Mouse (Mus musculus) midbrain, embryonic 16.5 days (tissue): ENCODE data around the gene AC124502.3. TPM values are rescaled to one million over a fixed set of nuclear protein-coding genes. Genes with fewer than 3 reads are reported as not detected.
"Not testable (repeated sequence)": the region's sequence is repeated elsewhere in the genome, so short reads cannot be mapped to it uniquely, and the experiment has no call there.

Source experiments
- ATAC-seq: fragments of 200-750 bp; cut with Nextera tagmentation; 2 replicates; pipeline ENCODE4 v1.8.0; 2017; ENCODE audit warnings: moderate TSS enrichment
- H3K27ac ChIP-seq: fragments of 300-500 bp; sonication (generic); 2 replicates; pipeline ENCODE4 v1.5.1; 2014; ENCODE audit warnings: mild to moderate bottlenecking, low read length, mixed read lengths
- H3K27me3 ChIP-seq: fragments of 300-500 bp; sonication (generic); 2 replicates; pipeline ENCODE4 v1.6.1; 2014; ENCODE audit warnings: low read depth, low read length, mixed read lengths; ENCODE audit not compliant: control insufficient read depth, insufficient read depth
- H3K36me3 ChIP-seq: fragments of 300-500 bp; sonication (generic); 2 replicates; pipeline ENCODE4 v1.6.1; 2014; ENCODE audit warnings: mild to moderate bottlenecking, low read length, moderate library complexity, mixed read lengths; ENCODE audit not compliant: control insufficient read depth, insufficient read depth
- H3K4me1 ChIP-seq: fragments of 300-500 bp; sonication (generic); 2 replicates; pipeline ENCODE4 v1.6.1; 2014; ENCODE audit warnings: mild to moderate bottlenecking, low read length, mixed read lengths; ENCODE audit not compliant: control insufficient read depth, insufficient read depth
- H3K4me2 ChIP-seq: fragments of 300-500 bp; sonication (generic); 2 replicates; pipeline ENCODE4 v1.6.1; 2014; ENCODE audit warnings: mild to moderate bottlenecking, low read length, mixed read lengths
- H3K4me3 ChIP-seq: fragments of 300-500 bp; sonication (generic); 2 replicates; pipeline ENCODE4 v1.5.1; 2014; ENCODE audit warnings: low read depth, mild to moderate bottlenecking, low read length, moderate library complexity, mixed read lengths
- H3K9ac ChIP-seq: fragments of 300-500 bp; sonication (generic); 2 replicates; pipeline ENCODE4 v1.6.1; 2014; ENCODE audit warnings: low read depth, low read length, mixed read lengths
- H3K9me3 ChIP-seq: fragments of 300-500 bp; sonication (generic); replicated peaks from 2 replicates; pipeline ENCODE4 v1.6.1; 2014; ENCODE audit warnings: mild to moderate bottlenecking, low read length, mixed read lengths; ENCODE audit not compliant: control insufficient read depth, poor library complexity, severe bottlenecking
- WGBS: fragments of 180-500 bp; shearing (Covaris S2); extraction: QIAGEN DNeasy Blood & Tissue Kit; methylation state at CpG from one replicate; pipeline ENCODE4 v1.1.7; 2014; 5-methylcytosine and 5-hydroxymethylcytosine counted together
- polyA plus RNA-seq: library from polyadenylated mRNA; unstranded; fragments of >200 nt; fragmentation: Nextera tagmentation; extraction: Ambion mirVana; gene quantifications from 2 replicates; pipeline ENCODE4 v1.2.1, GENCODE M21; 2015

The AC124502.3 gene
- polyA plus RNA-seq, 1 experiment from 2014 or later: 2.9 TPM

GRCm38 (mm10) chr19:5083961-5084833 is 45.5 kb downstream of the AC124502.3 start:
- H3K4me1 ChIP-seq: peaks cover 14% of the 10 kb centered on the region
- H3K4me2 ChIP-seq: peak overlapping the region; percentile 78
- peak overlapping the region; percentile 70 for H3K4me3 ChIP-seq
- no peaks in the 10 kb centered on the region for H3K9me3 ChIP-seq
- H3K9ac ChIP-seq: peak overlapping the region; percentile 87
- H3K27me3 ChIP-seq: peaks cover 47% of the 10 kb centered on the region
- 72% methylated on average over 3 of the region's 3 CpGs for WGBS
- ATAC-seq: no peak
- peak overlapping the region; percentile 32; the same call in 1 of the 2 replicates for H3K27ac ChIP-seq
- H3K36me3 ChIP-seq: peaks cover 5% of the 10 kb centered on the region; the same call in 1 of the 2 replicates

GRCm38 (mm10) chr19:5084834-5085144 is 46.1 kb downstream of the AC124502.3 start:
- Histone ChIP-seq H3K9me3 (no peaks in the 10 kb centered on the region), H3K27me3 (peaks cover 47% of the 10 kb centered on the region), H3K27ac (peak overlapping the region; percentile 32), H3K9ac (peak overlapping the region; percentile 87), H3K36me3 (peaks cover 5% of the 10 kb centered on the region; the same call in 1 of the 2 replicates), H3K4me1 (peaks cover 19% of the 10 kb centered on the region), H3K4me2 (peak overlapping the region; percentile 78), H3K4me3 (peak overlapping the region; percentile 70)
- no peak for ATAC-seq
- 7% methylated on average over 15 of the region's 15 CpGs for WGBS

GRCm38 (mm10) chr19:5085145-5085863 is 46.6 kb downstream of the AC124502.3 start, which contains the start of gene Tmem151a:
Gene Tmem151a, minus strand, starts transcription at chr19:5085531.
- WGBS: under 1% methylated on average over 67 of the region's 69 CpGs
- H3K9ac ChIP-seq: peak within 1 kb of the TSS; percentile 87
- peaks cover 19% of the 10 kb centered on the region for H3K4me1 ChIP-seq
- peaks cover 5% of the 10 kb centered on the region; the same call in 1 of the 2 replicates for H3K36me3 ChIP-seq
- peak within 1 kb of the TSS; percentile 70 for H3K4me3 ChIP-seq
- peaks cover 41% of the 10 kb centered on the region for H3K27me3 ChIP-seq
- no peak for ATAC-seq
- H3K27ac ChIP-seq: peak within 1 kb of the TSS; percentile 32
- no peaks in the 10 kb centered on the region for H3K9me3 ChIP-seq
- H3K4me2 ChIP-seq: peak within 1 kb of the TSS; percentile 78

GRCm38 (mm10) chr19:5086533-5086932 is 47.8 kb downstream of the AC124502.3 start:
- not testable (repeated sequence) for H3K36me3 ChIP-seq, H3K4me2 ChIP-seq, H3K27ac ChIP-seq, H3K9ac ChIP-seq, H3K9me3 ChIP-seq, H3K4me3 ChIP-seq, ATAC-seq
- Histone ChIP-seq H3K4me1 (peaks cover 19% of the 10 kb centered on the region), H3K27me3 (peaks cover 29% of the 10 kb centered on the region)
- WGBS: 53% methylated on average over 4 of the region's 4 CpGs

- WGBS: under 1% methylated on average over 58 of the region's 58 CpGs
- peak within 1 kb of the TSS; percentile 52 for H3K4me3 ChIP-seq
Measured at GRCm38 (mm10) chr19:5087884-5088728, 49.4 kb downstream of the AC124502.3 start, which contains the start of gene Yif1a. Gene Yif1a, plus strand, starts transcription at chr19:5088538.

GRCm38 (mm10) chr19:5089324-5089723 is 50.6 kb downstream of the AC124502.3 start:
- 87% methylated on average over 4 of the region's 4 CpGs for WGBS
- H3K27me3 ChIP-seq: peaks cover 5% of the 10 kb centered on the region
- H3K4me2 ChIP-seq: peak overlapping the region; percentile 69
- no peak overlapping the region for H3K27ac ChIP-seq
- ATAC-seq: no peak
- peaks cover 19% of the 10 kb centered on the region for H3K36me3 ChIP-seq
- H3K4me3 ChIP-seq: peak overlapping the region; percentile 52
- H3K9ac ChIP-seq: peak overlapping the region; percentile 68
- H3K4me1 ChIP-seq: peaks cover 28% of the 10 kb centered on the region
- no peaks in the 10 kb centered on the region for H3K9me3 ChIP-seq

More at GRCm38 (mm10) chr19:5087884-5088728, 49.4 kb downstream of the AC124502.3 start, which contains the start of gene Yif1a:
- Histone ChIP-seq H3K4me1 (peaks cover 19% of the 10 kb centered on the region), H3K27ac (peak within 1 kb of the TSS; percentile 90), H3K9ac (peak within 1 kb of the TSS; percentile 71), H3K9me3 (no peaks in the 10 kb centered on the region), H3K4me2 (peak within 1 kb of the TSS; percentile 75), H3K27me3 (peaks cover 13% of the 10 kb centered on the region), H3K36me3 (peaks cover 12% of the 10 kb centered on the region)
- ATAC-seq: peak; percentile 94

GRCm38 (mm10) chr19:5092083-5092482 is 53.4 kb downstream of the AC124502.3 start:
- Histone ChIP-seq H3K4me2 (no peak overlapping the region), H3K27me3 (no peaks in the 10 kb centered on the region), H3K9ac (no peak overlapping the region), H3K9me3 (no peaks in the 10 kb centered on the region), H3K27ac (no peak overlapping the region), H3K4me3 (no peak overlapping the region), H3K4me1 (peaks cover 53% of the 10 kb centered on the region), H3K36me3 (peaks cover 19% of the 10 kb centered on the region)
- WGBS: 92% methylated on average over 10 of the region's 10 CpGs
- ATAC-seq: no peak

GRCm38 (mm10) chr19:5093481-5094242 is 55.0 kb downstream of the AC124502.3 start:
- H3K9me3 ChIP-seq: no peaks in the 10 kb centered on the region
- H3K4me3 ChIP-seq: peak overlapping the region; percentile 89
- ATAC-seq: no peak; the same call in 1 of the 2 replicates
- whole genome bisulfite sequencing: 75% methylated on average over 12 of the region's 12 CpGs
- H3K27ac ChIP-seq: peak overlapping the region; percentile 98
- peaks cover 52% of the 10 kb centered on the region for H3K4me1 ChIP-seq
- peak overlapping the region; percentile 100 for H3K9ac ChIP-seq
- peak overlapping the region; percentile 88 for H3K4me2 ChIP-seq
- H3K27me3 ChIP-seq: no peaks in the 10 kb centered on the region
- H3K36me3 ChIP-seq: peaks cover 19% of the 10 kb centered on the region
